Mouse (Mus musculus): ENCODE data around the gene Zfp599. TPM values are rescaled to one million over a fixed set of nuclear protein-coding genes. Genes with fewer than 3 reads are reported as not detected.
"Not testable (repeated sequence)": the region's sequence is repeated elsewhere in the genome, so short reads cannot be mapped to it uniquely, and the experiment has no call there.

Zfp599 gene
- polyA plus RNA-seq, 1 experiment from 2014 or later, result 4.2 TPM

- Histone ChIP-seq H3K4me2 (replicated peaks) (no peak overlapping the region), H3K9me3 (peaks cover 3% of the 10 kb centered on the region; the same call in 1 of the 2 replicates), H3K27me3 (replicated peaks) (no peaks in the 10 kb centered on the region), H3K4me1 (replicated peaks) (no peaks in the 10 kb centered on the region), H3K4me3 (replicated peaks) (no peak overlapping the region), H3K9ac (no peak overlapping the region), H3K36me3 (peaks cover 61% of the 10 kb centered on the region), H3K27ac (no peak overlapping the region)
- no peak for ATAC-seq
- WGBS, result 92% methylated on average over 2 of the region's 2 CpGs
Measured at GRCm38 (mm10) chr9:22244242-22244641, 15.5 kb downstream of the Zfp599 start.

- 90% methylated on average over 4 of the region's 4 CpGs for WGBS
- no peak for ATAC-seq
- peaks cover 61% of the 10 kb centered on the region for H3K36me3 ChIP-seq
- H3K9me3 ChIP-seq, result no peaks in the 10 kb centered on the region
- no peak overlapping the region for H3K4me2 ChIP-seq (replicated peaks)
- no peaks in the 10 kb centered on the region for H3K4me1 ChIP-seq (replicated peaks)
- no peak overlapping the region for H3K4me3 ChIP-seq (replicated peaks)
- H3K27me3 ChIP-seq (replicated peaks), result no peaks in the 10 kb centered on the region
- H3K27ac ChIP-seq, result no peak overlapping the region
- no peak overlapping the region for H3K9ac ChIP-seq
Measured at GRCm38 (mm10) chr9:22240001-22240400, 19.7 kb downstream of the Zfp599 start.

- Histone ChIP-seq H3K4me1 (replicated peaks) (no peaks in the 10 kb centered on the region), H3K36me3 (no peaks in the 10 kb centered on the region), H3K27ac (no peak overlapping the region), H3K4me2 (replicated peaks) (no peak overlapping the region), H3K9ac (no peak overlapping the region), H3K27me3 (replicated peaks) (no peaks in the 10 kb centered on the region), H3K4me3 (replicated peaks) (no peak overlapping the region), H3K9me3 (no peaks in the 10 kb centered on the region)
- no peak for ATAC-seq
Measured at GRCm38 (mm10) chr9:22230556-22230955, 29.1 kb downstream of the Zfp599 start.

GRCm38 (mm10) chr9:22230061-22230460 is 29.6 kb downstream of the Zfp599 start:
- H3K27ac ChIP-seq, result no peak overlapping the region
- no peaks in the 10 kb centered on the region for H3K27me3 ChIP-seq (replicated peaks)
- no peak for ATAC-seq
- WGBS, result 79% methylated on average over 3 of the region's 3 CpGs
- H3K9me3 ChIP-seq, result no peaks in the 10 kb centered on the region
- no peak overlapping the region for H3K9ac ChIP-seq
- no peak overlapping the region for H3K4me2 ChIP-seq (replicated peaks)
- no peaks in the 10 kb centered on the region for H3K36me3 ChIP-seq
- H3K4me1 ChIP-seq (replicated peaks), result no peaks in the 10 kb centered on the region
- H3K4me3 ChIP-seq (replicated peaks), result no peak overlapping the region

GRCm38 (mm10) chr9:22229386-22230026 is 30.2 kb downstream of the Zfp599 start:
- ATAC-seq, result no peak
- Histone ChIP-seq H3K27ac (no peak overlapping the region), H3K4me3 (replicated peaks) (no peak overlapping the region), H3K27me3 (replicated peaks) (no peaks in the 10 kb centered on the region), H3K9ac (no peak overlapping the region), H3K9me3 (no peaks in the 10 kb centered on the region), H3K36me3 (no peaks in the 10 kb centered on the region), H3K4me2 (replicated peaks) (no peak overlapping the region), H3K4me1 (replicated peaks) (no peaks in the 10 kb centered on the region)
- WGBS, result 80% methylated on average over 7 of the region's 7 CpGs

- no peak overlapping the region; the same call in 1 of the 2 replicates for H3K27ac ChIP-seq
- H3K4me1 ChIP-seq (replicated peaks), result no peaks in the 10 kb centered on the region
- no peaks in the 10 kb centered on the region for H3K36me3 ChIP-seq
- no peak overlapping the region for H3K9ac ChIP-seq
- peak overlapping the region; percentile 3; the same call in 1 of the 2 replicates for H3K4me3 ChIP-seq (replicated peaks)
- ATAC-seq, result 0 out of 2 replicates have a peak, but pooled peaks have one; percentile 5
- 48% methylated on average over 15 of the region's 15 CpGs for WGBS
- no peaks in the 10 kb centered on the region for H3K27me3 ChIP-seq (replicated peaks)
- H3K4me2 ChIP-seq (replicated peaks), result no peak overlapping the region; the same call in 1 of the 2 replicates
- H3K9me3 ChIP-seq, result no peaks in the 10 kb centered on the region
Measured at GRCm38 (mm10) chr9:22226846-22227245, 32.8 kb downstream of the Zfp599 start.

- not testable (repeated sequence) for ATAC-seq; H3K9me3 ChIP-seq; H3K36me3 ChIP-seq; H3K27me3 ChIP-seq (replicated peaks); H3K4me1 ChIP-seq (replicated peaks); H3K9ac ChIP-seq
- 60% methylated on average over 7 of the region's 7 CpGs for WGBS
- Histone ChIP-seq H3K27ac (peak overlapping the region; percentile 92), H3K4me2 (replicated peaks) (peak overlapping the region; percentile 75), H3K4me3 (replicated peaks) (peak overlapping the region; percentile 72)
Measured at GRCm38 (mm10) chr9:22226389-22226673, 33.4 kb downstream of the Zfp599 start.

GRCm38 (mm10) chr9:22225581-22226388 is 33.9 kb downstream of the Zfp599 start, which contains the start of gene Zfp809:
Gene Zfp809, plus strand, starts transcription at chr9:22225714.
- Histone ChIP-seq H3K4me2 (replicated peaks) (peak within 1 kb of the TSS; percentile 75), H3K4me3 (replicated peaks) (peak within 1 kb of the TSS; percentile 72), H3K4me1 (replicated peaks) (no peaks in the 10 kb centered on the region), H3K9me3 (no peaks in the 10 kb centered on the region), H3K27me3 (replicated peaks) (no peaks in the 10 kb centered on the region), H3K9ac (peak within 1 kb of the TSS; percentile 83), H3K27ac (peak within 1 kb of the TSS; percentile 92), H3K36me3 (no peaks in the 10 kb centered on the region)
- 1% methylated on average over 35 of the region's 35 CpGs for WGBS
- ATAC-seq, result peak; percentile 98

- Histone ChIP-seq H3K9ac (no peak overlapping the region), H3K27me3 (replicated peaks) (no peaks in the 10 kb centered on the region), H3K4me3 (replicated peaks) (peak overlapping the region; percentile 72), H3K36me3 (no peaks in the 10 kb centered on the region), H3K27ac (peak overlapping the region; percentile 92), H3K9me3 (no peaks in the 10 kb centered on the region), H3K4me2 (replicated peaks) (peak overlapping the region; percentile 75), H3K4me1 (replicated peaks) (no peaks in the 10 kb centered on the region)
- peak; percentile 63 for ATAC-seq
- WGBS, result 23% methylated on average over 17 of the region's 17 CpGs
Measured at GRCm38 (mm10) chr9:22224536-22225503, 34.9 kb downstream of the Zfp599 start.

GRCm38 (mm10) chr9:22224066-22224465 is 35.6 kb downstream of the Zfp599 start:
- H3K4me3 ChIP-seq (replicated peaks), result no peak overlapping the region
- H3K4me2 ChIP-seq (replicated peaks), result no peak overlapping the region
- H3K4me1 ChIP-seq (replicated peaks), result no peaks in the 10 kb centered on the region
- no peak overlapping the region for H3K9ac ChIP-seq
- WGBS, result 89% methylated on average over 4 of the region's 4 CpGs
- ATAC-seq, result no peak
- no peaks in the 10 kb centered on the region for H3K36me3 ChIP-seq
- H3K27me3 ChIP-seq (replicated peaks), result no peaks in the 10 kb centered on the region
- no peaks in the 10 kb centered on the region for H3K9me3 ChIP-seq
- H3K27ac ChIP-seq, result no peak overlapping the region

- Histone ChIP-seq H3K4me2 (replicated peaks) (no peak overlapping the region), H3K27me3 (replicated peaks) (no peaks in the 10 kb centered on the region), H3K4me3 (replicated peaks) (no peak overlapping the region), H3K9me3 (no peaks in the 10 kb centered on the region), H3K36me3 (no peaks in the 10 kb centered on the region), H3K4me1 (replicated peaks) (no peaks in the 10 kb centered on the region), H3K27ac (no peak overlapping the region), H3K9ac (no peak overlapping the region)
- ATAC-seq, result no peak
- WGBS, result 40% methylated on average over 8 of the region's 8 CpGs
Measured at GRCm38 (mm10) chr9:22217858-22218493, 41.7 kb downstream of the Zfp599 start.

GRCm38 (mm10) chr9:22216705-22217104 is 43.0 kb downstream of the Zfp599 start:
- H3K4me2 ChIP-seq (replicated peaks), result no peak overlapping the region
- H3K36me3 ChIP-seq, result no peaks in the 10 kb centered on the region
- no peaks in the 10 kb centered on the region for H3K4me1 ChIP-seq (replicated peaks)
- H3K9ac ChIP-seq, result no peak overlapping the region
- H3K4me3 ChIP-seq (replicated peaks), result no peak overlapping the region
- H3K9me3 ChIP-seq, result no peaks in the 10 kb centered on the region
- no peaks in the 10 kb centered on the region for H3K27me3 ChIP-seq (replicated peaks)
- no peak overlapping the region for H3K27ac ChIP-seq
- ATAC-seq, result no peak
- WGBS, result 52% methylated on average over 3 of the region's 3 CpGs
